Mouse (Mus musculus): Measurements from ENCODE around the gene Fbxl17. TPM values are rescaled to one million over a fixed set of nuclear protein-coding genes. Genes with fewer than 3 reads are reported as not detected.

The Fbxl17 gene
- polyA plus RNA-seq, 1 experiment, result 5.9 TPM

GRCm38 (mm10) chr17:63076037-63076426 is 423.8 kb downstream of the Fbxl17 start:
- no peak overlapping the region for H3K27ac ChIP-seq (ENCODE audit: insufficient read depth, low read depth, low read length)
- no peaks in the 10 kb centered on the region for H3K27me3 ChIP-seq (ENCODE audit: control insufficient read depth, insufficient read depth, low read length)
- H3K36me3 ChIP-seq (ENCODE audit: control insufficient read depth, insufficient read depth, low read length), result peaks cover 2% of the 10 kb centered on the region; the same call in 1 of the 2 replicates
- no peak overlapping the region for H3K4me3 ChIP-seq (ENCODE audit: low read depth, low read length)
- 84% methylated on average over 8 of the region's 8 CpGs for WGBS
- TF ChIP-seq CTCF (IDR thresholded peaks at IDR 0.05; ENCODE audit: extremely low read depth, insufficient read length, insufficient replicate concordance, low read depth, low read length), result no peak
- no peak for TF ChIP-seq POLR2A (IDR thresholded peaks at IDR 0.05; ENCODE audit: low read depth, low read length)
- H3K4me1 ChIP-seq (ENCODE audit: control insufficient read depth, insufficient read depth, insufficient read length, low read length), result no peaks in the 10 kb centered on the region

- 94% methylated on average over 14 of the region's 14 CpGs for WGBS
- H3K36me3 ChIP-seq (ENCODE audit: control insufficient read depth, insufficient read depth, low read length), result peaks cover 2% of the 10 kb centered on the region; the same call in 1 of the 2 replicates
- TF ChIP-seq CTCF (IDR thresholded peaks at IDR 0.05; ENCODE audit: extremely low read depth, insufficient read length, insufficient replicate concordance, low read depth, low read length) (no peak), POLR2A (IDR thresholded peaks at IDR 0.05; ENCODE audit: low read depth, low read length) (no peak)
- no peak overlapping the region for H3K27ac ChIP-seq (ENCODE audit: insufficient read depth, low read depth, low read length)
- no peaks in the 10 kb centered on the region for H3K27me3 ChIP-seq (ENCODE audit: control insufficient read depth, insufficient read depth, low read length)
- H3K4me1 ChIP-seq (ENCODE audit: control insufficient read depth, insufficient read depth, insufficient read length, low read length), result no peaks in the 10 kb centered on the region
- no peak overlapping the region for H3K4me3 ChIP-seq (ENCODE audit: low read depth, low read length)
Measured at GRCm38 (mm10) chr17:63075091-63076036, 424.5 kb downstream of the Fbxl17 start.

- H3K4me3 ChIP-seq (ENCODE audit: low read depth, low read length), result no peak overlapping the region
- H3K4me1 ChIP-seq (ENCODE audit: control insufficient read depth, insufficient read depth, insufficient read length, low read length), result no peaks in the 10 kb centered on the region
- 0 out of 2 replicates have a peak, but pooled peaks cover 1% of the 10 kb centered on the region for H3K36me3 ChIP-seq (ENCODE audit: control insufficient read depth, insufficient read depth, low read length)
- 91% methylated on average over 6 of the region's 6 CpGs for WGBS
- H3K27ac ChIP-seq (ENCODE audit: insufficient read depth, low read depth, low read length), result no peak overlapping the region
- H3K27me3 ChIP-seq (ENCODE audit: control insufficient read depth, insufficient read depth, low read length), result no peaks in the 10 kb centered on the region
- TF ChIP-seq CTCF (IDR thresholded peaks at IDR 0.05; ENCODE audit: extremely low read depth, insufficient read length, insufficient replicate concordance, low read depth, low read length), result no peak
- TF ChIP-seq POLR2A (IDR thresholded peaks at IDR 0.05; ENCODE audit: low read depth, low read length), result no peak
Measured at GRCm38 (mm10) chr17:63073342-63073741, 426.5 kb downstream of the Fbxl17 start.

- H3K4me1 ChIP-seq (ENCODE audit: control insufficient read depth, insufficient read depth, insufficient read length, low read length), result no peaks in the 10 kb centered on the region
- no peaks in the 10 kb centered on the region for H3K27me3 ChIP-seq (ENCODE audit: control insufficient read depth, insufficient read depth, low read length)
- no peak overlapping the region for H3K27ac ChIP-seq (ENCODE audit: insufficient read depth, low read depth, low read length)
- WGBS, result 92% methylated on average over 15 of the region's 15 CpGs
- no peak overlapping the region for H3K4me3 ChIP-seq (ENCODE audit: low read depth, low read length)
- H3K36me3 ChIP-seq (ENCODE audit: control insufficient read depth, insufficient read depth, low read length), result no peaks in the 10 kb centered on the region
- TF ChIP-seq POLR2A (IDR thresholded peaks at IDR 0.05; ENCODE audit: low read depth, low read length) (no peak), CTCF (IDR thresholded peaks at IDR 0.05; ENCODE audit: extremely low read depth, insufficient read length, insufficient replicate concordance, low read depth, low read length) (no peak)
Measured at GRCm38 (mm10) chr17:63071134-63071923, 428.5 kb downstream of the Fbxl17 start.

GRCm38 (mm10) chr17:63070161-63070761 is 429.6 kb downstream of the Fbxl17 start:
- Histone ChIP-seq H3K27me3 (ENCODE audit: control insufficient read depth, insufficient read depth, low read length) (no peaks in the 10 kb centered on the region), H3K4me1 (ENCODE audit: control insufficient read depth, insufficient read depth, insufficient read length, low read length) (no peaks in the 10 kb centered on the region), H3K36me3 (ENCODE audit: control insufficient read depth, insufficient read depth, low read length) (no peaks in the 10 kb centered on the region), H3K4me3 (ENCODE audit: low read depth, low read length) (no peak overlapping the region), H3K27ac (ENCODE audit: insufficient read depth, low read depth, low read length) (no peak overlapping the region)
- TF ChIP-seq POLR2A (IDR thresholded peaks at IDR 0.05; ENCODE audit: low read depth, low read length), result no peak
- TF ChIP-seq CTCF (IDR thresholded peaks at IDR 0.05; ENCODE audit: extremely low read depth, insufficient read length, insufficient replicate concordance, low read depth, low read length), result no peak
- WGBS, result 76% methylated on average over 5 of the region's 5 CpGs

GRCm38 (mm10) chr17:63062785-63063184 is 437.0 kb downstream of the Fbxl17 start:
- Histone ChIP-seq H3K4me3 (ENCODE audit: low read depth, low read length) (no peak overlapping the region), H3K36me3 (ENCODE audit: control insufficient read depth, insufficient read depth, low read length) (peaks cover 2% of the 10 kb centered on the region), H3K27me3 (ENCODE audit: control insufficient read depth, insufficient read depth, low read length) (no peaks in the 10 kb centered on the region), H3K27ac (ENCODE audit: insufficient read depth, low read depth, low read length) (no peak overlapping the region), H3K4me1 (ENCODE audit: control insufficient read depth, insufficient read depth, insufficient read length, low read length) (no peaks in the 10 kb centered on the region)
- WGBS, result 77% methylated on average over 5 of the region's 5 CpGs
- TF ChIP-seq POLR2A (IDR thresholded peaks at IDR 0.05; ENCODE audit: low read depth, low read length) (no peak), CTCF (IDR thresholded peaks at IDR 0.05; ENCODE audit: extremely low read depth, insufficient read length, insufficient replicate concordance, low read depth, low read length) (no peak)

Measured in small intestine, adult 2 months (tissue).